Mouse (Mus musculus) C2C12 (cell line): ENCODE measurements at regions not wholly inside any gene's neighbourhood (a gene's known extent, or its start where the extent isn't known, plus 50 kb on each side); places are given as distances from the start of the nearest gene placed in this dataset.

ENCODE experiments used
- H3K27me3 ChIP-seq: one replicate; pipeline ENCODE4 v1.6.1; 2011; ENCODE audit not compliant: control insufficient read depth, insufficient read depth, insufficient read length
- H3K36me3 ChIP-seq: one replicate; pipeline ENCODE4 v1.6.1; 2011; ENCODE audit not compliant: control insufficient read depth, insufficient read depth
- H3K4me3 ChIP-seq: one replicate; pipeline ENCODE4 v1.5.1; 2011; ENCODE audit warnings: mild to moderate bottlenecking, control low read depth; ENCODE audit not compliant: poor library complexity, insufficient read depth, severe bottlenecking
- H3K79me2 ChIP-seq: one replicate; pipeline ENCODE4 v1.6.1; 2011; ENCODE audit not compliant: control insufficient read depth, insufficient read depth
- H3K79me3 ChIP-seq: one replicate; pipeline ENCODE4 v1.6.1; 2011; ENCODE audit warnings: low read depth, control low read depth
- H3ac ChIP-seq: one replicate; pipeline ENCODE3; 2011; ENCODE audit warnings: low read depth; ENCODE audit not compliant: control insufficient read depth, insufficient read length
- CEBPB ChIP-seq: IDR thresholded peaks from one replicate; pipeline ENCODE4 v1.6.1; 2011; ENCODE audit warnings: low read depth, mild to moderate bottlenecking, control low read depth, moderate library complexity
- CTCF ChIP-seq: IDR thresholded peaks from one replicate; pipeline ENCODE4 v1.5.1; 2011; ENCODE audit not compliant: control insufficient read depth, insufficient read depth, insufficient read length
- FOSL1 ChIP-seq: IDR thresholded peaks from one replicate; pipeline ENCODE4 v1.8.0; 2011; ENCODE audit warnings: mild to moderate bottlenecking, low read length; ENCODE audit not compliant: poor library complexity, insufficient read depth, severe bottlenecking
- MAX ChIP-seq: IDR thresholded peaks from one replicate; pipeline ENCODE4 v1.6.1; 2011; ENCODE audit warnings: mild to moderate bottlenecking, control low read depth
- MYOD1 ChIP-seq: IDR thresholded peaks from one replicate; pipeline ENCODE4 v1.6.1; 2011; ENCODE audit warnings: low read depth; ENCODE audit not compliant: control insufficient read depth, insufficient read length
- MYOG ChIP-seq: IDR thresholded peaks from one replicate; pipeline ENCODE4 v1.6.1; 2011; ENCODE audit not compliant: control insufficient read depth, insufficient read length; ENCODE audit errors: extremely low read depth
- USF1 ChIP-seq: IDR thresholded peaks from one replicate; pipeline ENCODE4 v1.6.1; 2011; ENCODE audit warnings: low read depth, mild to moderate bottlenecking, control low read depth, moderate library complexity

DNA sequence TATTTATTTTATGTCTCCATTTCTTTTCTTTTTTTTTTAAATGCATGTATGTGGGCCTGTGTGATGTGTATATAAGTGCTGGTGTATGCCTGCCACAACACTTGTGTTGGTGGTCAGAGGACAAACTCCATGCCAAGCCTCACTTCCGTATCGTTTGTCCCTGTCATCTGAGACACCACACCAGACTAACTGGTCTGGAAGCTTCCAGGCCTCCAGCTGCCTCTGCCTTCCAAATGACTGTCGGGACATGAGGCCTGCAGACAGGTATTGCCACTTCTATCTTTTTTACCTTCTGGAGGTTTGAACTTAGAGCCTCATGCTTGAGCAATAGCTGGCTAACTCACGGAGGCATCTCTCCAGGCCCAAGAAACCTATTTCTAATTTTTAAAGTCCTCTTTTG, 318.3 kb downstream of the Foxo1 start:
- Histone ChIP-seq H3K27me3 (no peaks in the 10 kb centered on the region), H3K36me3 (no peaks in the 10 kb centered on the region)

DNA sequence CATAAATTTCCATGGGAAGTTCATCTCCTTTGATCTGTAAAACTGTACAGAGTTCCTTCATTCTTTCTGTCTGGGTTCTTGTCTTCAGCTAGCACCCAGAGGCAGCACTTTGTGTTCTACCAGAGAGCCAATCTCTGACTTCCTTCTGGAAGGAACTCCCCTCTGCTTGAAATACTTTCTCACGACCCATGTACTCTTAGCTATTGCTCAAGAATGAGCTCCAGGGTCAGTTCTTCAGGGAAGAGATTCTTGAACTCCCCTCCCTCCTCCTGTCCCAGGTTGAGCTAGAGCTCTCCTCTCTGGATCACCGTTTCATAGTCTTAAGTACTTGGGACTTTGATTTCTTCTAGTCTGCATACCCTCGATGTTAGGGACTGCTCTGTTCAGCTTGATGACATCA, 311.8 kb downstream of the Foxo1 start:
- Histone ChIP-seq H3K4me3 (no peak overlapping the region), H3K79me3 (no peaks in the 10 kb centered on the region), H3K36me3 (no peaks in the 10 kb centered on the region), H3K27me3 (no peaks in the 10 kb centered on the region), H3K79me2 (no peaks in the 10 kb centered on the region), H3ac (no peak overlapping the region)
- TF ChIP-seq MYOD1, result no peak
- TF ChIP-seq MYOG, result no peak
- no peak for TF ChIP-seq CEBPB
- TF ChIP-seq MAX, result no peak
- no peak for TF ChIP-seq USF1
- TF ChIP-seq FOSL1, result no peak
- TF ChIP-seq CTCF, result no peak

More for the DNA sequence above, 318.3 kb downstream of the Foxo1 start:
- TF ChIP-seq CEBPB, result no peak
- no peak for TF ChIP-seq USF1
- no peak for TF ChIP-seq CTCF
- no peak for TF ChIP-seq MYOG
- H3ac ChIP-seq, result no peak overlapping the region
- H3K79me2 ChIP-seq, result no peaks in the 10 kb centered on the region
- H3K79me3 ChIP-seq, result no peaks in the 10 kb centered on the region
- H3K4me3 ChIP-seq, result no peak overlapping the region

DNA sequence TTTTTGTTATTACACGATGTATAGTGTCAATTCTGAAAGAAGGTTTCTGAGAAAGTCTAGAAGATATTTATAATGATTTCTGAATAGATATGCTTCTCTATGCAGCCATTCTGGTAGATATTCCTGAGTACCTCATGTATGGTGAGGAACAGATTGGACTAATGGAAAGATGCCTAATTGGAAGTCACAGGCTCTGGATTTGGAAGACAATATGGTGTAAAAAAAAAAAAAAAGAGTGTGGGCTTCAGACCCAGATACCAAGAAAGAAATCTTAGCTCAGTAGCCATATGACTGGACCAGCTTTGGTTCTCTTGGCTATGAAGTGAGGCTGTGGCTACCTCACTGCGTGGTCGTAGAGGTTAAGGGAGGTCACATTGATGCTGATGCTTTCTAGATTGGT, 311.0 kb downstream of the Foxo1 start:
- no peak overlapping the region for H3K4me3 ChIP-seq
- H3ac ChIP-seq, result no peak overlapping the region
- TF ChIP-seq MYOD1 (no peak), MAX (no peak), CEBPB (no peak), USF1 (no peak), FOSL1 (no peak)
- H3K79me3 ChIP-seq, result no peaks in the 10 kb centered on the region
- H3K36me3 ChIP-seq, result no peaks in the 10 kb centered on the region
- no peaks in the 10 kb centered on the region for H3K79me2 ChIP-seq
- H3K27me3 ChIP-seq, result no peaks in the 10 kb centered on the region

DNA sequence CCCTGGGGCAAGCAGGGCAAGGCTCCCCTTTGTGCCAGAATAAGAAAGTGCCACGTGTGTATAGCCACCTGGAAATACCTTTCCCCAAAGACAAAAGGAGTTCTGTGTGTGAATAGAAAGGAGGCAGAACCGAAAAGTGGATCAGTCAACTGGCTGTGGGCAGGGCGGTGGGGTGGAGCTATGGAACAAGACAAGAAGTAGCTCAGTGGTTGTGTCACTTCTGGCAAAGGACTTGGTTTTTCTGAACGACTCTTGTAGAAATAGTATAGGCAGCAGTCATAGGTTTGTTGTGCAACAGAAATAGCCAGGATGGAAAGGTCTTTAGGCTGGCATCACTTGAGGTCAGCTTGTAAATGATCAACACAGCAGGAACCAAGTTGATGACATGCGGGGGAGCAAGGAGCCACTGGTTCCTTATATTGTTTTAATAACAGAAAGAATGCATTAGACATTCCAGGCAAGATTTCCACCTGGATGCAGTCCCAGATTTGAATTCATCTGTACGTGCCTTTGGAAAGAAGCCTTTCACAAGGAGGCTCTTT, 308.6 kb downstream of the Foxo1 start:
- no peaks in the 10 kb centered on the region for H3K27me3 ChIP-seq
- H3K36me3 ChIP-seq, result no peaks in the 10 kb centered on the region
- no peak overlapping the region for H3ac ChIP-seq
- H3K79me3 ChIP-seq, result no peaks in the 10 kb centered on the region
- no peak overlapping the region for H3K4me3 ChIP-seq
- H3K79me2 ChIP-seq, result no peaks in the 10 kb centered on the region
- TF ChIP-seq CTCF, result no peak
- TF ChIP-seq FOSL1, result no peak
- TF ChIP-seq USF1, result no peak
- TF ChIP-seq CEBPB, result no peak
- no peak for TF ChIP-seq MYOG

DNA sequence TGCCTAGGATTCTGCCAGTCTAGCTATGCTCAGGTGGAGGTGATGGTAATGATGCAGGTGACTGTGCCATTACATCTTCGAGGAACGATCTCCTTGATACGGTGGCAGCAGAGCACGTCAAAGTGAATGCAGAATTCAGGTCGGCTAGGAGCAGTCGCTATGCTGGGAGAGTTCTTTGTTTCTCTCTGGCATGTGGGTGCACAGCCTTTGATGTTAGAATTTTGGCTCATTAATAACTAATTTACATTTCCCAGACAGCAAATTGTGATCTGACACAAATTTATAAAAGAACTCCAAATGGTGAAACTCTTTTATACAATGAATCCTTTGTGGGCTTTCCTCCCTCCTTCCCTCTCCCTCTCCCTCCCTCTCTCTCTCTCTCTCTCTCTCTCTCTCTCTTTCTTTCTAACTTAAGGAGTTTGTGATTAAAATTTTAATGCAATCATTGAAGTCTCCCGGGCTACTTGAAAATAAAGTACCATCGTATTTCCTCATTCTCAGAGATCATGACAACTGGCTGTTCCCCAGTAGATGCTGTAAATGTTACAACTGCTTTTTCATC, 307.2 kb downstream of the Foxo1 start:
- Histone ChIP-seq H3K79me2 (no peaks in the 10 kb centered on the region), H3K36me3 (no peaks in the 10 kb centered on the region), H3ac (no peak overlapping the region), H3K4me3 (no peak overlapping the region), H3K79me3 (no peaks in the 10 kb centered on the region), H3K27me3 (no peaks in the 10 kb centered on the region)
- TF ChIP-seq USF1 (no peak), CTCF (no peak), MYOG (no peak), FOSL1 (no peak), MYOD1 (no peak), MAX (no peak), CEBPB (no peak)

DNA sequence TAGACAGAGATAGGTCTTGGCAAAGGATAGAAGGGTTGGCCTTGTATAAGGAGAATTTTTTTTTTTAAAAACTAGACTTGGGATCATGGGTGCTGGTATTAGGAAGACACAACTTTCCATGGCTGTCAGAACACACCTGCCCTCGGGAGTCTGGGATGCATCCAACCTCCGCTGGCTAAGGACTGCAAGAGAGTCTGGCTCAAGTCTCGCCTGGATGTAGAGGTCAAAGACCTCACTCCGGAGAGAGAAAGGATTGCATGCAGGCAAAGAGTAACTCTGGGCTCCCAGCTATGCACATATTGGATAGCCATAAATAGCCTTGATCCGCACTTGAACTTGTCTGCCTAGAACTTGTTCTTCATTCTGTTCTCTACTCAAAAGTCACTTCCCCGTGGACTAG, 306.2 kb downstream of the Foxo1 start:
- Histone ChIP-seq H3ac (no peak overlapping the region), H3K4me3 (no peak overlapping the region), H3K79me3 (no peaks in the 10 kb centered on the region), H3K79me2 (no peaks in the 10 kb centered on the region), H3K27me3 (no peaks in the 10 kb centered on the region), H3K36me3 (no peaks in the 10 kb centered on the region)
- TF ChIP-seq MYOG, result no peak
- no peak for TF ChIP-seq MYOD1
- no peak for TF ChIP-seq USF1
- TF ChIP-seq FOSL1, result no peak
- no peak for TF ChIP-seq CEBPB
- TF ChIP-seq MAX, result no peak
- no peak for TF ChIP-seq CTCF

DNA sequence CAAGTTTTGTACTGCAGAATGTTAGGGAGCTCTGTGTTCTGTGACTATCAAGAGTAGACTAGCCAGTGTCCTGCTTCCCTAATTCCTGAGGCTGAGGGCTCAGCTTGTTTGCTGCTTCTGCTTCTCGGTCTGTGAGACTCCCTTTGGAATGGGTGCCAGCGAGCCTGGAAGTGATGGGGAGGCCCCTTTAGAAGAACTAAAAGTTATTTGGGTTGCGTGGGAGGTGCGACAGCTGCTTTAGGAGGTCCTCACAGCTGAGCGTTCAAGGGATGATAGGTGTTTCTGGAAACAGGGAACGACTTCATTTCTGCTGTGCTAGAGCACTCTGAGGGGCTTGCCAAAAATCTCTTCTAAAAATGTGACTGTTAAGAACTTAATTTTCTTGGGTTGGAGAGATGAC, 305.7 kb downstream of the Foxo1 start:
- Histone ChIP-seq H3K4me3 (no peak overlapping the region), H3ac (no peak overlapping the region), H3K79me2 (no peaks in the 10 kb centered on the region), H3K27me3 (no peaks in the 10 kb centered on the region), H3K36me3 (no peaks in the 10 kb centered on the region), H3K79me3 (no peaks in the 10 kb centered on the region)
- TF ChIP-seq MAX (no peak), MYOG (no peak), CTCF (no peak), FOSL1 (no peak), MYOD1 (no peak), USF1 (no peak), CEBPB (no peak)
